Mouse (Mus musculus) testis, postnatal 10 days (tissue): ENCODE data around the gene Catsperd.
A peak's percentile ranks its signal among the peaks of the same experiment; 100 is the strongest.
"Not testable (repeated sequence)": the region's sequence is repeated elsewhere in the genome, so short reads cannot be mapped to it uniquely, and the experiment has no call there.

Experiments used
- DNase-seq: peaks from one replicate; pipeline ENCODE4 v3.0.0; 2021; ENCODE audit warnings: low spot score

Catsperd gene

GRCm38 (mm10) chr17:56613236-56613844 is 14.6 kb upstream of the Catsperd start, which contains the start of gene Rpl36:
Rpl36 (plus strand) TSS chr17:56613416.
- DNase-seq, result peak; percentile 97

GRCm38 (mm10) chr17:56613893-56614292 is 14.1 kb upstream of the Catsperd start:
- not testable (repeated sequence) for DNase-seq

GRCm38 (mm10) chr17:56614391-56615135 is 13.4 kb upstream of the Catsperd start:
- no peak for DNase-seq

GRCm38 (mm10) chr17:56615136-56615784 is 12.7 kb upstream of the Catsperd start:
- no peak for DNase-seq

GRCm38 (mm10) chr17:56615792-56616191 is 12.2 kb upstream of the Catsperd start:
- DNase-seq, result no peak

GRCm38 (mm10) chr17:56616725-56617124 is 11.2 kb upstream of the Catsperd start:
- no peak for DNase-seq

- no peak for DNase-seq
Measured at GRCm38 (mm10) chr17:56617628-56618027, 10.3 kb upstream of the Catsperd start.

- no peak for DNase-seq
Measured at GRCm38 (mm10) chr17:56625495-56625894, 2.4 kb upstream of the Catsperd start.

- no peak for DNase-seq
Measured at GRCm38 (mm10) chr17:56626260-56626659, 1.7 kb upstream of the Catsperd start.

GRCm38 (mm10) chr17:56626754-56627470 is 1.0 kb upstream of the Catsperd start, which contains the start of gene Lonp1:
Lonp1 (minus strand) TSS chr17:56626887.
- peak; percentile 99 for DNase-seq

- DNase-seq, result not testable (repeated sequence)
Measured at GRCm38 (mm10) chr17:56629800-56630781, 2.1 kb downstream of the Catsperd start.

GRCm38 (mm10) chr17:56631807-56632206 is 3.9 kb downstream of the Catsperd start:
- DNase-seq, result no peak

- DNase-seq, result no peak
Measured at GRCm38 (mm10) chr17:56634023-56634422, 6.1 kb downstream of the Catsperd start.

- no peak for DNase-seq
Measured at GRCm38 (mm10) chr17:56643237-56643636, 15.3 kb downstream of the Catsperd start.

- no peak for DNase-seq
Measured at GRCm38 (mm10) chr17:56647546-56647945, 19.6 kb downstream of the Catsperd start.

- DNase-seq, result no peak
Measured at GRCm38 (mm10) chr17:56651801-56652200, 23.9 kb downstream of the Catsperd start.

- DNase-seq, result no peak
Measured at GRCm38 (mm10) chr17:56654771-56655170, 26.8 kb downstream of the Catsperd start.

GRCm38 (mm10) chr17:56655311-56655710 is 27.4 kb downstream of the Catsperd start:
- DNase-seq, result no peak

GRCm38 (mm10) chr17:56656171-56656570 is 28.2 kb downstream of the Catsperd start:
- no peak for DNase-seq

- DNase-seq, result no peak
Measured at GRCm38 (mm10) chr17:56663659-56664058, 35.7 kb downstream of the Catsperd start.

GRCm38 (mm10) chr17:56664333-56664732 is 36.4 kb downstream of the Catsperd start:
- DNase-seq, result no peak
